ENCODE assay signal across 8 mouse cellular contexts in genomic region chr1:92933611-92934010, GRCm38 (mm10). TPM values are rescaled to one million over a fixed set of nuclear protein-coding genes. Genes with fewer than 3 reads are reported as not detected.
DNase-seq lines count a peak whose midpoint lies in the region; ATAC-seq and TF ChIP-seq lines count a peak whose summit lies in the region.

No protein-coding gene starts in this region.

- TF ChIP-seq EP300 in heart, postnatal 0 days (IDR thresholded peaks at IDR 0.05; ENCODE audit: low read depth), result no peak

- no peaks in the 10 kb centered on the region for H3K9me3 ChIP-seq in heart, postnatal 0 days (replicated peaks; ENCODE audit: control insufficient read depth, low read length)
- H3K9me3 ChIP-seq in hindbrain, embryonic 14.5 days (ENCODE audit: control insufficient read depth, low read length), result no peaks in the 10 kb centered on the region
- no peaks in the 10 kb centered on the region; the same call in 1 of the 2 replicates for H3K9me3 ChIP-seq in midbrain, embryonic 14.5 days (ENCODE audit: control insufficient read depth, low read length)

- peak overlapping the region; percentile 98 for H3K4me2 ChIP-seq in heart, postnatal 0 days (ENCODE audit: low read depth, low read length)
- H3K4me2 ChIP-seq in hindbrain, embryonic 14.5 days (replicated peaks), result peak overlapping the region; percentile 69
- peak overlapping the region; percentile 95 for H3K4me2 ChIP-seq in midbrain, embryonic 14.5 days (ENCODE audit: low read length)

- WGBS in heart, postnatal 0 days, result 79% methylated on average over 4 of the region's 4 CpGs
- WGBS in hindbrain, embryonic 14.5 days, result 73% methylated on average over 4 of the region's 4 CpGs
- 79% methylated on average over 4 of the region's 4 CpGs for WGBS in midbrain, embryonic 14.5 days

- H3K9ac ChIP-seq in heart, postnatal 0 days (replicated peaks; ENCODE audit: low read depth, low read length), result peak overlapping the region; percentile 36; the same call in 1 of the 2 replicates
- H3K9ac ChIP-seq in hindbrain, embryonic 14.5 days, result peak overlapping the region; percentile 93
- peak overlapping the region; percentile 76 for H3K9ac ChIP-seq in midbrain, embryonic 14.5 days (replicated peaks; ENCODE audit: low read length)

- peaks cover 8% of the 10 kb centered on the region for H3K36me3 ChIP-seq in heart, postnatal 0 days (replicated peaks; ENCODE audit: control insufficient read depth, insufficient read depth, low read length)
- H3K36me3 ChIP-seq in hindbrain, embryonic 14.5 days (replicated peaks; ENCODE audit: control insufficient read depth, insufficient read depth), result peaks cover 11% of the 10 kb centered on the region
- peaks cover 11% of the 10 kb centered on the region for H3K36me3 ChIP-seq in midbrain, embryonic 14.5 days (ENCODE audit: control insufficient read depth, insufficient read depth, low read length)

- intact Hi-C loops in heart, postnatal 36 days (cut with DNase I), result loop anchor here (2.0 kb wide), 1 partner anchor 23 kb away; the partner anchor contains the start of gene Rnpepl1
- intact Hi-C loops in left cerebral cortex, postnatal 4 days (cut with DNase I), result no loop called here

- DNase-seq in heart, postnatal 0 days (ENCODE audit: low spot score), result no peak
- DNase-seq in heart, postnatal 36 days, result no peak
- peak; percentile 13 for DNase-seq in T-cell, adult 2 months (ENCODE audit: low spot score)
- no peak for DNase-seq in hindbrain, embryonic 14.5 days (ENCODE audit: low spot score)
- DNase-seq in midbrain, embryonic 14.5 days, result no peak
- DNase-seq in left cerebral cortex, postnatal 4 days, result no peak
- DNase-seq in layer of hippocampus, postnatal 25 days (ENCODE audit: extremely low spot score in 1 of 2, low spot score in 1 of 2), result no peak
- no peak for DNase-seq in embryo, embryonic 11 days

- peak overlapping the region; percentile 70 for H3K4me3 ChIP-seq in heart, postnatal 0 days (ENCODE audit: low read depth, low read length)
- peak overlapping the region; percentile 88 for H3K4me3 ChIP-seq in hindbrain, embryonic 14.5 days (replicated peaks; ENCODE audit: low read length)
- H3K4me3 ChIP-seq in midbrain, embryonic 14.5 days (replicated peaks; ENCODE audit: low read depth, low read length), result peak overlapping the region; percentile 81

- no peaks in the 10 kb centered on the region for H3K27me3 ChIP-seq in heart, postnatal 0 days (ENCODE audit: control insufficient read depth, insufficient read depth, low read length)
- no peaks in the 10 kb centered on the region for H3K27me3 ChIP-seq in hindbrain, embryonic 14.5 days (ENCODE audit: control insufficient read depth, insufficient read depth, low read length)
- no peaks in the 10 kb centered on the region for H3K27me3 ChIP-seq in midbrain, embryonic 14.5 days (ENCODE audit: control insufficient read depth, insufficient read depth, low read length)

- peaks cover 23% of the 10 kb centered on the region for H3K4me1 ChIP-seq in heart, postnatal 0 days (ENCODE audit: control insufficient read depth, insufficient read depth)
- peaks cover 22% of the 10 kb centered on the region for H3K4me1 ChIP-seq in hindbrain, embryonic 14.5 days (replicated peaks; ENCODE audit: control insufficient read depth, insufficient read depth, low read length)
- H3K4me1 ChIP-seq in midbrain, embryonic 14.5 days (ENCODE audit: control insufficient read depth, insufficient read depth, low read length), result peaks cover 24% of the 10 kb centered on the region

- TF ChIP-seq CTCF in heart, postnatal 0 days (IDR thresholded peaks at IDR 0.05; ENCODE audit: low read depth), result no peak

- peak overlapping the region; percentile 93 for H3K27ac ChIP-seq in heart, postnatal 0 days (ENCODE audit: low read depth)
- H3K27ac ChIP-seq in hindbrain, embryonic 14.5 days, result peak overlapping the region; percentile 97
- H3K27ac ChIP-seq in midbrain, embryonic 14.5 days (replicated peaks; ENCODE audit: low read depth, low read length), result peak overlapping the region; percentile 98

- ATAC-seq in heart, postnatal 0 days (ENCODE audit: insufficient read depth, low read depth), result no peak
- no peak for ATAC-seq in hindbrain, embryonic 14.5 days (ENCODE audit: low FRiP score)
- no peak for ATAC-seq in midbrain, embryonic 14.5 days (ENCODE audit: low FRiP score, low TSS enrichment)

RNA-seq across cellular contexts. Expression of gene Capn10, which starts 0.6 kb away (rescaled TPM):
- total RNA-seq in heart, postnatal 0 days (2014; rRNA removed; ENCODE audit: low replicate concordance), result 41.9 and 46.3 TPM in 2 replicates
- 10.7 and 12.0 TPM in 2 replicates for polyA plus RNA-seq in heart, postnatal 0 days (2015; fragmentation: Nextera tagmentation; extraction: Ambion mirVana)
- total RNA-seq in heart, postnatal 36 days (2021), result 1 to 10 TPM; 8.0 to 8.2 TPM
- polyA plus RNA-seq in hindbrain, embryonic 14.5 days (2014; fragmentation: Nextera tagmentation; extraction: Ambion mirVana), result 48.2 and 50.6 TPM in 2 replicates
- 52.6 and 56.1 TPM in 2 replicates for polyA plus RNA-seq in midbrain, embryonic 14.5 days (2014; fragmentation: Nextera tagmentation; extraction: Ambion mirVana)
- total RNA-seq in left cerebral cortex, postnatal 4 days (2021), result 10 to 100 TPM; 60.2 to 63.4 TPM
- total RNA-seq in layer of hippocampus, postnatal 25 days (2021), result 10 to 100 TPM; 40.8 to 49.5 TPM

RNA-seq across cellular contexts. Expression of gene Gpr35, which starts 17.1 kb away (rescaled TPM):
- total RNA-seq in heart, postnatal 0 days (2014; rRNA removed; ENCODE audit: low replicate concordance), result 0.23 and 0.85 TPM in 2 replicates
- 0.27 and 0.34 TPM in 2 replicates for polyA plus RNA-seq in heart, postnatal 0 days (2015; fragmentation: Nextera tagmentation; extraction: Ambion mirVana)
- under 1 TPM; 0.36 to 0.41 TPM for total RNA-seq in heart, postnatal 36 days (2021)
- polyA plus RNA-seq in hindbrain, embryonic 14.5 days (2014; fragmentation: Nextera tagmentation; extraction: Ambion mirVana), result 0.32 and 0.98 TPM in 2 replicates
- 0.16 and 1.3 TPM in 2 replicates for polyA plus RNA-seq in midbrain, embryonic 14.5 days (2014; fragmentation: Nextera tagmentation; extraction: Ambion mirVana)
- 1 to 10 TPM in 1 of 2 experiments, under 1 TPM in 1; 0.40 to 1.0 TPM for total RNA-seq in left cerebral cortex, postnatal 4 days (2021)
- total RNA-seq in layer of hippocampus, postnatal 25 days (2021), result under 1 TPM; 0.37 to 0.87 TPM

RNA-seq across cellular contexts. Expression of gene Rnpepl1, which starts 23.0 kb away (rescaled TPM):
- total RNA-seq in heart, postnatal 0 days (2014; rRNA removed; ENCODE audit: low replicate concordance), result 73.2 and 89.0 TPM in 2 replicates
- polyA plus RNA-seq in heart, postnatal 0 days (2015; fragmentation: Nextera tagmentation; extraction: Ambion mirVana), result 33.0 and 36.3 TPM in 2 replicates
- total RNA-seq in heart, postnatal 36 days (2021), result 10 to 100 TPM; 79.4 to 82.5 TPM
- polyA plus RNA-seq in hindbrain, embryonic 14.5 days (2014; fragmentation: Nextera tagmentation; extraction: Ambion mirVana), result 29.1 and 29.2 TPM in 2 replicates
- 26.8 and 34.9 TPM in 2 replicates for polyA plus RNA-seq in midbrain, embryonic 14.5 days (2014; fragmentation: Nextera tagmentation; extraction: Ambion mirVana)
- total RNA-seq in left cerebral cortex, postnatal 4 days (2021), result 10 to 100 TPM; 56.6 to 56.9 TPM
- 10 to 100 TPM; 33.9 to 47.9 TPM for total RNA-seq in layer of hippocampus, postnatal 25 days (2021)

RNA-seq across cellular contexts. Expression of gene Dusp28, which starts 26.8 kb away (rescaled TPM):
- total RNA-seq in heart, postnatal 0 days (2014; rRNA removed; ENCODE audit: low replicate concordance), result 23.5 and 26.8 TPM in 2 replicates
- 21.4 and 25.2 TPM in 2 replicates for polyA plus RNA-seq in heart, postnatal 0 days (2015; fragmentation: Nextera tagmentation; extraction: Ambion mirVana)
- total RNA-seq in heart, postnatal 36 days (2021), result 10 to 100 TPM; 12.3 to 13.9 TPM
- 12.2 and 12.4 TPM in 2 replicates for polyA plus RNA-seq in hindbrain, embryonic 14.5 days (2014; fragmentation: Nextera tagmentation; extraction: Ambion mirVana)
- 14.2 and 14.4 TPM in 2 replicates for polyA plus RNA-seq in midbrain, embryonic 14.5 days (2014; fragmentation: Nextera tagmentation; extraction: Ambion mirVana)
- total RNA-seq in left cerebral cortex, postnatal 4 days (2021), result 1 to 10 TPM; 6.3 to 7.0 TPM
- 10 to 100 TPM; 12.8 to 13.0 TPM for total RNA-seq in layer of hippocampus, postnatal 25 days (2021)

RNA-seq across cellular contexts. Expression of gene Ankmy1, which starts 30.9 kb away (rescaled TPM):
- not detected in 2 replicates for total RNA-seq in heart, postnatal 0 days (2014; rRNA removed; ENCODE audit: low replicate concordance)
- polyA plus RNA-seq in heart, postnatal 0 days (2015; fragmentation: Nextera tagmentation; extraction: Ambion mirVana), result 0.10 TPM in 1 of 2 replicates, not detected in the other
- total RNA-seq in heart, postnatal 36 days (2021), result not detected
- polyA plus RNA-seq in hindbrain, embryonic 14.5 days (2014; fragmentation: Nextera tagmentation; extraction: Ambion mirVana), result 1.2 and 1.5 TPM in 2 replicates
- polyA plus RNA-seq in midbrain, embryonic 14.5 days (2014; fragmentation: Nextera tagmentation; extraction: Ambion mirVana), result 1.6 and 2.6 TPM in 2 replicates
- under 1 TPM; 0.14 to 0.30 TPM for total RNA-seq in left cerebral cortex, postnatal 4 days (2021)
- total RNA-seq in layer of hippocampus, postnatal 25 days (2021), result under 1 TPM in 1 of 2 experiments, not detected in 1; 0.16 TPM

Comparison
In these comparisons a context has a peak if more than half of its experiments do, and no peak if none do; other contexts are left out.
1. H3K9ac ChIP-seq: peak in every context shown above with its lines; median percentile 93 in hindbrain, embryonic 14.5 days; 76 in midbrain, embryonic 14.5 days; 36 in heart, postnatal 0 days.